Mouse (Mus musculus) olfactory bulb, adult 2 months (tissue): ENCODE measurements around the gene BC028528.

Experiments used
- CTCF ChIP-seq: fragments of 200-500 bp; IDR thresholded peaks from 2 replicates; pipeline ENCODE4 v1.5.1; 2012; ENCODE audit warnings: low read depth, mild to moderate bottlenecking, low read length, moderate library complexity; ENCODE audit not compliant: insufficient read depth
- POLR2A ChIP-seq: fragments of 200-500 bp; IDR thresholded peaks from 2 replicates; pipeline ENCODE4 v1.6.1; 2012; ENCODE audit warnings: mild to moderate bottlenecking, low read depth, low read length, moderate library complexity; ENCODE audit not compliant: insufficient read depth

- TF ChIP-seq POLR2A, result no peak
- no peak for TF ChIP-seq CTCF
Measured at GRCm38 (mm10) chr3:95865050-95865449, 26.8 kb downstream of the BC028528 start.
